ENCODE assay signal across 17 mouse cellular contexts in the genomic region with DNA sequence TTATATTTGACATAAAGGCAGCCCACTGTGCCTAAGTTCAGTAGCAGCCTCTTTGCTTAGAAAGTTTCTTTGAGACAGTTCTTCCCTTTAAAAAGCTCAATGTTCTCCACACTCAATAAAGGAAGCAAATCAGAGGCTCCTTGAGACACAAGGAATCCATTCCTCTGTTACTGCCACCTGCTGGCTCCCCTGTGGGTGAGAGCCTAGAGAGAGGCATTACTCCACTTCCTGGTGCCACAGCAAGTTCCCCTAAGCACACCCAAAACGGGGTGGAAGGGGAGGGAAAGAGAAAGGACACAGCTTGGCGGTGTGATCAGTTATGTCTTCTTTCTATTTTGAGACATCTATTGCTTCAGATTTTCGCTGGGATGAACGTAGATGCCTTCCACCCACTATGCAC.
A peak's percentile ranks its signal among the peaks of the same experiment; 100 is the strongest.
DNase-seq lines count a peak whose midpoint lies in the region; ATAC-seq and TF ChIP-seq lines count a peak whose summit lies in the region.
"Had no signal": no experiment of that assay in that cellular context is flagged by ENCODE, and none has a peak within 500 bp of the region (broad histone marks: within the 10 kb centered on the region; RNA-seq: fewer than 3 reads in every experiment).

No protein-coding gene starts in this region.

- H3K9me3 ChIP-seq in intestine, postnatal 0 days (ENCODE audit: control insufficient read depth) = no peaks in the 10 kb centered on the region
- no peaks in the 10 kb centered on the region for H3K9me3 ChIP-seq in intestine, embryonic 15.5 days
- H3K9me3 ChIP-seq in midbrain, postnatal 0 days (ENCODE audit: low read length) = no peaks in the 10 kb centered on the region
- no peaks in the 10 kb centered on the region for H3K9me3 ChIP-seq in midbrain, embryonic 13.5 days
- H3K9me3 ChIP-seq in stomach, postnatal 0 days (ENCODE audit: control insufficient read depth, low read length) = no peaks in the 10 kb centered on the region
- H3K9me3 ChIP-seq: hindbrain, embryonic 15.5 days; limb, embryonic 13.5 days had no signal

- no peaks in the 10 kb centered on the region for H3K4me1 ChIP-seq in intestine, postnatal 0 days (replicated peaks; ENCODE audit: control insufficient read depth, insufficient read depth, low read length)
- no peaks in the 10 kb centered on the region for H3K4me1 ChIP-seq in intestine, embryonic 15.5 days (replicated peaks)
- no peaks in the 10 kb centered on the region for H3K4me1 ChIP-seq in midbrain, postnatal 0 days (ENCODE audit: insufficient read depth, low read length)
- H3K4me1 ChIP-seq in midbrain, embryonic 13.5 days (replicated peaks) = no peaks in the 10 kb centered on the region
- H3K4me1 ChIP-seq in stomach, postnatal 0 days (replicated peaks; ENCODE audit: control insufficient read depth, insufficient read depth) = no peaks in the 10 kb centered on the region
- H3K4me1 ChIP-seq: limb, embryonic 13.5 days had no signal

- ATAC-seq in intestine, postnatal 0 days = no peak
- ATAC-seq in intestine, embryonic 15.5 days = no peak
- ATAC-seq in midbrain, postnatal 0 days (ENCODE audit: low FRiP score) = no peak
- ATAC-seq in midbrain, embryonic 13.5 days = no peak
- ATAC-seq in stomach, postnatal 0 days (ENCODE audit: low FRiP score, low TSS enrichment) = no peak
- ATAC-seq: forebrain, embryonic 14.5 days; liver, postnatal 0 days had no signal

- TF ChIP-seq EP300 in stomach, postnatal 0 days (optimal IDR thresholded peaks at IDR 0.05) = no peak

- no peaks in the 10 kb centered on the region for H3K27me3 ChIP-seq in intestine, postnatal 0 days (replicated peaks; ENCODE audit: control insufficient read depth, insufficient read depth, low read length)
- no peaks in the 10 kb centered on the region for H3K27me3 ChIP-seq in intestine, embryonic 15.5 days (replicated peaks)
- H3K27me3 ChIP-seq in midbrain, postnatal 0 days (ENCODE audit: insufficient read depth, low read length) = no peaks in the 10 kb centered on the region
- H3K27me3 ChIP-seq in midbrain, embryonic 13.5 days = no peaks in the 10 kb centered on the region
- no peaks in the 10 kb centered on the region for H3K27me3 ChIP-seq in stomach, postnatal 0 days (ENCODE audit: control insufficient read depth, insufficient read depth, low read length)
- H3K27me3 ChIP-seq: hindbrain, embryonic 15.5 days; limb, embryonic 13.5 days had no signal

- no peak overlapping the region for H3K4me2 ChIP-seq in intestine, postnatal 0 days (replicated peaks; ENCODE audit: low read depth)
- H3K4me2 ChIP-seq in intestine, embryonic 15.5 days (replicated peaks) = no peak overlapping the region
- H3K4me2 ChIP-seq in midbrain, postnatal 0 days (ENCODE audit: low read depth, low read length, poor library complexity, severe bottlenecking) = no peak overlapping the region
- no peak overlapping the region for H3K4me2 ChIP-seq in midbrain, embryonic 13.5 days (replicated peaks)
- no peak overlapping the region for H3K4me2 ChIP-seq in stomach, postnatal 0 days (replicated peaks; ENCODE audit: low read depth)
- H3K4me2 ChIP-seq: hindbrain, embryonic 15.5 days; limb, embryonic 13.5 days; midbrain, embryonic 11.5 days had no signal

- H3K4me3 ChIP-seq in intestine, postnatal 0 days (ENCODE audit: low read depth, low read length) = no peak overlapping the region
- H3K4me3 ChIP-seq in intestine, embryonic 15.5 days (replicated peaks) = no peak overlapping the region
- no peak overlapping the region for H3K4me3 ChIP-seq in midbrain, postnatal 0 days (ENCODE audit: low read depth, low read length)
- H3K4me3 ChIP-seq in midbrain, embryonic 13.5 days (replicated peaks) = no peak overlapping the region
- no peak overlapping the region for H3K4me3 ChIP-seq in stomach, postnatal 0 days (ENCODE audit: low read depth, low read length)
- H3K4me3 ChIP-seq: hindbrain, embryonic 15.5 days; limb, embryonic 13.5 days had no signal

- H3K9ac ChIP-seq in intestine, postnatal 0 days (ENCODE audit: low read depth, low read length) = no peak overlapping the region
- H3K9ac ChIP-seq in intestine, embryonic 15.5 days = no peak overlapping the region
- H3K9ac ChIP-seq in midbrain, postnatal 0 days (replicated peaks; ENCODE audit: low read length, poor library complexity, severe bottlenecking) = no peak overlapping the region
- H3K9ac ChIP-seq in midbrain, embryonic 13.5 days (replicated peaks) = no peak overlapping the region
- H3K9ac ChIP-seq in stomach, postnatal 0 days (ENCODE audit: low read length) = no peak overlapping the region
- H3K9ac ChIP-seq: hindbrain, embryonic 15.5 days; limb, embryonic 13.5 days; liver, postnatal 0 days had no signal

- WGBS in intestine, postnatal 0 days = 58% methylated on average over 4 of the region's 4 CpGs
- 57% methylated on average over 4 of the region's 4 CpGs for WGBS in intestine, embryonic 15.5 days
- 72% methylated on average over 4 of the region's 4 CpGs for WGBS in midbrain, postnatal 0 days
- WGBS in midbrain, embryonic 13.5 days = 66% methylated on average over 4 of the region's 4 CpGs
- WGBS in stomach, postnatal 0 days = 61% methylated on average over 4 of the region's 4 CpGs

- TF ChIP-seq CTCF in intestine, postnatal 0 days (IDR thresholded peaks at IDR 0.05; ENCODE audit: low read depth) = peak; percentile 53
- peak; percentile 36 for TF ChIP-seq CTCF in midbrain, postnatal 0 days (IDR thresholded peaks at IDR 0.05)
- TF ChIP-seq CTCF in stomach, postnatal 0 days (IDR thresholded peaks at IDR 0.05; ENCODE audit: low read depth) = peak; percentile 57

- H3K36me3 ChIP-seq in intestine, postnatal 0 days (ENCODE audit: control insufficient read depth, insufficient read depth) = no peaks in the 10 kb centered on the region
- no peaks in the 10 kb centered on the region for H3K36me3 ChIP-seq in intestine, embryonic 15.5 days
- H3K36me3 ChIP-seq in midbrain, postnatal 0 days (ENCODE audit: insufficient read depth, low read length) = no peaks in the 10 kb centered on the region
- H3K36me3 ChIP-seq in midbrain, embryonic 13.5 days = no peaks in the 10 kb centered on the region
- no peaks in the 10 kb centered on the region for H3K36me3 ChIP-seq in stomach, postnatal 0 days (ENCODE audit: control insufficient read depth, insufficient read depth, low read length)
- H3K36me3 ChIP-seq: hindbrain, embryonic 15.5 days; limb, embryonic 13.5 days had no signal

- no peak for DNase-seq in midbrain, postnatal 0 days (ENCODE audit: low spot score)
- peak; percentile 10 for DNase-seq in adipocyte (ENCODE audit: low spot score)
- DNase-seq in stomach, postnatal 0 days (ENCODE audit: low spot score) = no peak
- DNase-seq in cerebellum, postnatal 10 days = no peak
- DNase-seq in right cerebral cortex, postnatal 10 days (ENCODE audit: low spot score in 2 of 2) = no peak
- DNase-seq: B cell, adult 2 months; cerebellum, adult 9-10 months; heart, adult 18-20 months; kidney, adult 2 months; liver, postnatal 0 days had no signal

- H3K27ac ChIP-seq in intestine, postnatal 0 days (ENCODE audit: low read depth, low read length) = no peak overlapping the region
- no peak overlapping the region for H3K27ac ChIP-seq in intestine, embryonic 15.5 days
- no peak overlapping the region for H3K27ac ChIP-seq in midbrain, postnatal 0 days (ENCODE audit: low read depth, low read length)
- no peak overlapping the region for H3K27ac ChIP-seq in midbrain, embryonic 13.5 days
- H3K27ac ChIP-seq in stomach, postnatal 0 days (replicated peaks) = no peak overlapping the region
- H3K27ac ChIP-seq: hindbrain, embryonic 15.5 days; limb, embryonic 13.5 days had no signal
